Mouse (Mus musculus): Measurements from ENCODE around the gene Syf2. TPM values are rescaled to one million over a fixed set of nuclear protein-coding genes. Genes with fewer than 3 reads are reported as not detected.

Syf2 gene
- polyA plus RNA-seq, 1 experiment from 2014 or later, result 53.0 TPM

GRCm38 (mm10) chr4:134914864-134915209 is 15.9 kb upstream of the Syf2 start, which contains the start of gene Tmem50a:
Gene Tmem50a, minus strand, starts transcription at chr4:134915024.
- 1% methylated on average over 25 of the region's 25 CpGs for WGBS
- Histone ChIP-seq H3K4me1 (peaks cover 32% of the 10 kb centered on the region), H3K27ac (replicated peaks) (peak within 1 kb of the TSS; percentile 86), H3K4me3 (peak within 1 kb of the TSS; percentile 79), H3K4me2 (peak within 1 kb of the TSS; percentile 83), H3K36me3 (peaks cover 31% of the 10 kb centered on the region), H3K9ac (peak within 1 kb of the TSS; percentile 88), H3K27me3 (replicated peaks) (no peaks in the 10 kb centered on the region), H3K9me3 (no peaks in the 10 kb centered on the region)
- peak; percentile 91 for ATAC-seq (ENCODE audit: extremely low read depth, insufficient number of reproducible peaks, low FRiP score, low TSS enrichment)

GRCm38 (mm10) chr4:134915223-134916050 is 15.3 kb upstream of the Syf2 start:
- Histone ChIP-seq H3K4me2 (peak overlapping the region; percentile 83), H3K9me3 (no peaks in the 10 kb centered on the region), H3K9ac (peak overlapping the region; percentile 88), H3K4me1 (peaks cover 32% of the 10 kb centered on the region), H3K27ac (replicated peaks) (peak overlapping the region; percentile 86), H3K27me3 (replicated peaks) (no peaks in the 10 kb centered on the region), H3K36me3 (peaks cover 25% of the 10 kb centered on the region), H3K4me3 (peak overlapping the region; percentile 79)
- 0 out of 2 replicates have a peak, but pooled peaks have one; percentile 15 for ATAC-seq (ENCODE audit: extremely low read depth, insufficient number of reproducible peaks, low FRiP score, low TSS enrichment)
- WGBS, result 46% methylated on average over 14 of the region's 14 CpGs

GRCm38 (mm10) chr4:134917194-134917593 is 13.5 kb upstream of the Syf2 start:
- H3K4me3 ChIP-seq, result no peak overlapping the region
- H3K27ac ChIP-seq (replicated peaks), result no peak overlapping the region
- WGBS, result 69% methylated on average over 3 of the region's 3 CpGs
- no peak overlapping the region for H3K4me2 ChIP-seq
- H3K27me3 ChIP-seq (replicated peaks), result no peaks in the 10 kb centered on the region
- H3K9me3 ChIP-seq, result no peaks in the 10 kb centered on the region
- H3K36me3 ChIP-seq, result peaks cover 9% of the 10 kb centered on the region; the same call in 1 of the 2 replicates
- H3K4me1 ChIP-seq, result peaks cover 33% of the 10 kb centered on the region
- no peak for ATAC-seq (ENCODE audit: extremely low read depth, insufficient number of reproducible peaks, low FRiP score, low TSS enrichment)
- H3K9ac ChIP-seq, result no peak overlapping the region

GRCm38 (mm10) chr4:134918381-134918780 is 12.3 kb upstream of the Syf2 start:
- no peaks in the 10 kb centered on the region for H3K27me3 ChIP-seq (replicated peaks)
- no peak for ATAC-seq (ENCODE audit: extremely low read depth, insufficient number of reproducible peaks, low FRiP score, low TSS enrichment)
- H3K36me3 ChIP-seq, result no peaks in the 10 kb centered on the region
- H3K9me3 ChIP-seq, result no peaks in the 10 kb centered on the region
- peak overlapping the region; percentile 19; the same call in 1 of the 2 replicates for H3K9ac ChIP-seq
- no peak overlapping the region for H3K4me2 ChIP-seq
- H3K4me3 ChIP-seq, result no peak overlapping the region
- WGBS, result 57% methylated on average over 7 of the region's 7 CpGs
- peaks cover 34% of the 10 kb centered on the region for H3K4me1 ChIP-seq
- no peak overlapping the region for H3K27ac ChIP-seq (replicated peaks)

GRCm38 (mm10) chr4:134919733-134920540 is 10.8 kb upstream of the Syf2 start:
- H3K9ac ChIP-seq, result no peak overlapping the region
- no peak overlapping the region for H3K4me2 ChIP-seq
- H3K27me3 ChIP-seq (replicated peaks), result no peaks in the 10 kb centered on the region
- no peaks in the 10 kb centered on the region for H3K9me3 ChIP-seq
- 41% methylated on average over 12 of the region's 12 CpGs for WGBS
- peaks cover 8% of the 10 kb centered on the region for H3K36me3 ChIP-seq
- H3K4me1 ChIP-seq, result peaks cover 27% of the 10 kb centered on the region
- ATAC-seq (ENCODE audit: extremely low read depth, insufficient number of reproducible peaks, low FRiP score, low TSS enrichment), result no peak
- no peak overlapping the region for H3K4me3 ChIP-seq
- no peak overlapping the region for H3K27ac ChIP-seq (replicated peaks)

GRCm38 (mm10) chr4:134920631-134921030 is 10.1 kb upstream of the Syf2 start:
- WGBS, result 91% methylated on average over 6 of the region's 6 CpGs
- no peak overlapping the region for H3K27ac ChIP-seq (replicated peaks)
- ATAC-seq (ENCODE audit: extremely low read depth, insufficient number of reproducible peaks, low FRiP score, low TSS enrichment), result no peak
- peaks cover 15% of the 10 kb centered on the region for H3K36me3 ChIP-seq
- H3K9me3 ChIP-seq, result no peaks in the 10 kb centered on the region
- no peak overlapping the region for H3K4me2 ChIP-seq
- no peaks in the 10 kb centered on the region for H3K27me3 ChIP-seq (replicated peaks)
- H3K4me1 ChIP-seq, result peaks cover 26% of the 10 kb centered on the region
- H3K4me3 ChIP-seq, result no peak overlapping the region
- H3K9ac ChIP-seq, result no peak overlapping the region

GRCm38 (mm10) chr4:134921703-134922102 is 9.0 kb upstream of the Syf2 start:
- 90% methylated on average over 4 of the region's 4 CpGs for WGBS
- Histone ChIP-seq H3K9me3 (no peaks in the 10 kb centered on the region), H3K4me2 (no peak overlapping the region), H3K27me3 (replicated peaks) (no peaks in the 10 kb centered on the region), H3K4me3 (no peak overlapping the region), H3K9ac (no peak overlapping the region), H3K36me3 (peaks cover 25% of the 10 kb centered on the region), H3K4me1 (peaks cover 33% of the 10 kb centered on the region), H3K27ac (replicated peaks) (no peak overlapping the region)
- no peak for ATAC-seq (ENCODE audit: extremely low read depth, insufficient number of reproducible peaks, low FRiP score, low TSS enrichment)

- Histone ChIP-seq H3K27ac (replicated peaks) (peak overlapping the region; percentile 97), H3K27me3 (replicated peaks) (no peaks in the 10 kb centered on the region), H3K4me2 (peak overlapping the region; percentile 90), H3K9ac (peak overlapping the region; percentile 84), H3K4me1 (peaks cover 36% of the 10 kb centered on the region), H3K36me3 (peaks cover 31% of the 10 kb centered on the region), H3K4me3 (peak overlapping the region; percentile 100), H3K9me3 (no peaks in the 10 kb centered on the region)
- 54% methylated on average over 10 of the region's 10 CpGs for WGBS
- no peak for ATAC-seq (ENCODE audit: extremely low read depth, insufficient number of reproducible peaks, low FRiP score, low TSS enrichment)
Observed at GRCm38 (mm10) chr4:134922111-134922924, 8.4 kb upstream of the Syf2 start.

- no peaks in the 10 kb centered on the region for H3K9me3 ChIP-seq
- peaks cover 37% of the 10 kb centered on the region for H3K36me3 ChIP-seq
- peak overlapping the region; percentile 90 for H3K4me2 ChIP-seq
- H3K27me3 ChIP-seq (replicated peaks), result no peaks in the 10 kb centered on the region
- WGBS, result 2% methylated on average over 13 of the region's 13 CpGs
- peaks cover 38% of the 10 kb centered on the region for H3K4me1 ChIP-seq
- H3K27ac ChIP-seq (replicated peaks), result peak overlapping the region; percentile 97
- peak overlapping the region; percentile 100 for H3K4me3 ChIP-seq
- no peak; the same call in 1 of the 2 replicates for ATAC-seq (ENCODE audit: extremely low read depth, insufficient number of reproducible peaks, low FRiP score, low TSS enrichment)
- peak overlapping the region; percentile 84 for H3K9ac ChIP-seq
Observed at GRCm38 (mm10) chr4:134922925-134923244, 7.8 kb upstream of the Syf2 start.

GRCm38 (mm10) chr4:134923258-134924018 is 7.3 kb upstream of the Syf2 start, which contains the start of gene Rsrp1:
Gene Rsrp1, plus strand, starts transcription at chr4:134923592.
- Histone ChIP-seq H3K27ac (replicated peaks) (peak within 1 kb of the TSS; percentile 97), H3K4me2 (peak within 1 kb of the TSS; percentile 90), H3K9ac (peak within 1 kb of the TSS; percentile 99), H3K9me3 (no peaks in the 10 kb centered on the region), H3K36me3 (peaks cover 43% of the 10 kb centered on the region), H3K27me3 (replicated peaks) (no peaks in the 10 kb centered on the region), H3K4me1 (peaks cover 33% of the 10 kb centered on the region), H3K4me3 (peak within 1 kb of the TSS; percentile 100)
- ATAC-seq (ENCODE audit: extremely low read depth, insufficient number of reproducible peaks, low FRiP score, low TSS enrichment), result peak; percentile 89
- WGBS, result under 1% methylated on average over 64 of the region's 64 CpGs
